Mouse (Mus musculus) fat pad, adult 2 months (tissue): ENCODE results near the gene Sde2.
A peak's percentile ranks its signal among the peaks of the same experiment; 100 is the strongest.
"Not testable (repeated sequence)": the region's sequence is repeated elsewhere in the genome, so short reads cannot be mapped to it uniquely, and the experiment has no call there.

Experiments
- DNase-seq: peaks from one replicate; pipeline ENCODE4 v3.0.0-alpha.2; 2011; ENCODE audit warnings: low read depth, low spot score; ENCODE audit errors: extremely low read depth

Sde2 gene

GRCm38 (mm10) chr1:180881768-180882167, 30.8 kb downstream of the Sde2 start:
- no peak for DNase-seq

- no peak for DNase-seq
These were observed 32.8 kb downstream of the Sde2 start for GRCm38 (mm10) chr1:180883731-180884130.

GRCm38 (mm10) chr1:180884484-180884883, 33.6 kb downstream of the Sde2 start:
- DNase-seq: no peak

DNA sequence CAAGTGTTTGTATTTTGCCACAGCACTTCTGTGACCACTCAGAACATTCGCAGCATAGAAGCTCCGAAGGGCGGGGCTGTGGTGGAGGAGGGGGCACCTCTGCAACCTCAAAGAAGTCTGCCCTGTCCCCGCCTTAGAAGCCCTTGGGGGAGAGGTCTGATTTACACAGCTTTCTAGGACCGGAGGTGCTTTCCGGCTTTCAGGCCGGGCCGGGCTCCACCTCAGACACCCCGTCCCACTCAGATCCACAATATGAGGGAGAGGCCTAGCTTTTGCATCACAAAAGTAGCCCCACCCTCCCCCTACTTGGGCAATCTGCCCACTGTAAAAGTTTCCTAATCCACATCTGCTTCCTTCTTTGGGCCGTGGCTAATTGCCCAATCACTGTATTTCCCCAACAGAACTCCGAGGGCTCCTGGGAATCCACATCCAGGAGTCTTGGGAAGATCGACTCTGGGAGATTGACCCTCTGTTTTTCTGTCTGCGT, 37.7 kb downstream of the Sde2 start:
- DNase-seq: peak; percentile 21

DNA sequence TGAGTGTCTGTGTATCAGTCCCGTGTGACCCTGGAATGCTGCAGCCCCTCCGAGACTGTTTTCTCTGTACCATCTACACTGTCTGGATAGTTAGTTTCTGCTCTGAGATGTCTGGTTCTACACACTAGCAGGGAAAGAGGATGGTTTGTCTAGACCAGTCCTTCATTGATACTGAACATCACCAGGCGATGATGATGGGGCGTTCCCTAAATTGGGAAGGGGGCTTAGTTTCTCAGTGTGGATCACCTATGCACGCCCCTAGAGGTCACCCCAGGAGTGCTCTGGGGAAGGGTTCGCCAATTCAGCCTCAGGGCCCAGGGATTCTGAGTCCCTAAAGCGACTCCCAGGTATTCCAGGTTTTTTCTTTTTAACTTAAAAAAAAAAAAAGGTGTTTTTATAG, 38.2 kb downstream of the Sde2 start:
- no peak for DNase-seq

DNA sequence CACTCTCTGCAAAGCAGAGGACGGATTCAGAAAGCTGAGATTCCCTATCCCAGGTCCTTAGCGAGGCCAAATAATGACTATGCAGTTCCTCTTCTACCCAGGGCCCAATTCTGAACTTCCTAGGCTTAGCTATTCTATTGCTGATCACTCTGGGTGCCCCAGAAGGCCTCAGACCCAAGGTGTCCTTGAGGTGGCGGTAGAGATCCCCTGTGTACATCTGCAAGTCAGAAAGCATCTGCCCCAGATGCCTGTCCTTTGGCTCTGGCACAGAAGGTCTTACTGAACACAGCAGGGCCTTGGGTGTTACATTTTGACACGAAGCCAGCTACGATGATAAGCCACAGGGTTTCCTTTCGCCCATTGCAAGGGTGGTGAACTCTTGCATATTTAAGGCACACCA, 38.9 kb downstream of the Sde2 start:
- DNase-seq: no peak

DNA sequence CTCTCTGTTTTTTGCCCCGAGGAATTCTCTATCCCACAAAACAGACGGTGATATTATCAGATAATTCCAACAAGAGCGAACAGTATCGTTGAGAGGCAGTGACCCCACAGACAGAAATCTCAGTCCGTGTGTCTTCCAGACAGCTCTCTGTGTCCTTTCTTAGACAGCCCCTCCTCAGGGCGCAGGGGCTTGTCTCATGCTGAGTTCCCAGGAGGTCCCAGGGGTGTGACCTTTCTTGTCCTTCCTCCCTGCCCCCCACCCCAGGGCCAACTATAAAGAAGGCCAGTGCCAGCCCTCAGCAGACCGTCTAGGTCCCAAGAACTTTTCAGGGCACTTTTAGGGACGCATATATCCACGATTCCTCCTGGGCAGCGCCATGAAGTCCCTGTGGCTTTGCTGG, 41.9 kb downstream of the Sde2 start, which contains the start of gene Lefty2:
Gene Lefty2, plus strand, starts transcription at position 301 of the 400 bp plus-strand sequence.
- DNase-seq: no peak

DNA sequence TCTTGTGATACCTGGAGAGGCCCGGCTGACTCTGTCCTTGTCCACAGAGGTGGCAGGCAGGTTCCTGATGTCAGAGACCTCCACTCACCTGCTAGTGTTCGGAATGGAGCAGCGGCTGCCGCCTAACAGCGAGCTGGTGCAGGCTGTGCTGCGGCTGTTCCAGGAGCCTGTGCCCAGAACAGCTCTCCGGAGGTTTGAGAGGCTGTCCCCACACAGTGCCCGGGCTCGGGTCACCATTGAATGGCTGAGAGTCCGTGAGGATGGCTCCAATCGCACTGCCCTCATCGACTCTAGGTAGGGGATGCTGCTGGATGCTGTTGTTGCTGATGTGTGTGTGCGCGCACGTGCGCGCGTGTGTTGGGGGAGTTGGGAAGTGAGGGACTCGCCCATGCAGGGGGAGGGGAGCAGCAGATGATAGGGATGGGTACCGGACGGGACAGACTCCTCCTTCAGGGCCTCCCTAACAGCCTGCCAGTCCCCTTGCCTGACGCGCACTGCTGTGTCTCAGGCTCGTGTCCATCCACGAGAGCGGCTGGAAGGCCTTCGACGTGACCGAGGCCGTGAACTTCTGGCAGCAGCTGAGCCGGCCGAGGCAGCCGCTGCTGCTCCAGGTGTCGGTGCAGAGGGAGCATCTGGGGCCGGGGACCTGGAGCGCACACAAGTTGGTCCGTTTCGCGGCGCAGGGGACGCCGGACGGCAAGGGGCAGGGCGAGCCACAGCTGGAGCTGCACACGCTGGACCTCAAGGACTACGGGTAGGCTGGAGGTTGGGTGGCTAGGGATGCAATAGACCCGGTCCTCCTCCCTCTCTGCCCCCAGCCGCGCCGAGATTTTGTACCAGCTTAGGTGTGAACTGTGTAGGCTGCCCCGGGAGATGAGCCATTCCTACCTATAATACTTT, 43.4 kb downstream of the Sde2 start:
- DNase-seq: not testable (repeated sequence)

DNA sequence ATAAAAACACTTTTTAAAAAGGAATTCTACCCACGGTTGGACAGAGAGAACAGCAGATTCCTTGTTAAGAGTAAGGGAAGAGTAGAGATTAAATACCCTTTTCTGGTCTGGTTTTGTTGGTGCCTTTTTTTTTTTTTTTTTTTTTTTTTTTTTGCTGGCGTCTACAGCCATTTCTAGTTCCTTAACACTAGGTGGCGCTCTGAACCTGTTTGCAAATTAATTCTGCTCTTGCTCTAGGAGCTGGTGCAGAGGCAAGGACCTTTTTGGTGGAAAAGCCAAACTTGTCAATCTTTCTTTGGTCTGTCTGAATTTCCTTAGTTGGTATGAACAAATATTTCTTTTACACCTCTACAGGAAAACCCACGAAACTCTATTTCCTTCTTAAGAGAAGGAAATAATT, 50.2 kb downstream of the Sde2 start:
- no peak for DNase-seq

- no peak for DNase-seq
These were observed 52.0 kb downstream of the Sde2 start for GRCm38 (mm10) chr1:180902915-180903314.

DNA sequence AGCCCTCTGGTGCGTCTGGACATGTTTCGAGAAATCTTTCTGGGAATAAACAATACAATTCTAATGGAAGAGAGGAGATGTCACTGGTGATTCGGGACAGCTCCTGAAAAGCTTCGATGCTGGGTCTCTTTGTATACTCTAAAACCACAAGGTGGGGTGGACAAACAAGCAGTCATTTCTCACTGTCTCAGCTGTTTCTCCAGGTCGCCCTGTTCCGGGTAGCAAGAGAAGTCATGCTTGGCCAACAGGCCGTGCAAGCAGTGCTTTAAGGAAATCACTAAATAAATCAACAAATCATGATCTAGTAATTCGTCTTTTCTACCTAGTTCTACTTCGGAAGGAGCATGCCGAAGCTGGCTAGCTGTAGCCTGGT, 52.7 kb downstream of the Sde2 start:
- no peak for DNase-seq

GRCm38 (mm10) chr1:180904039-180904814, 53.3 kb downstream of the Sde2 start, which contains the start of gene Pycr2:
TSS of gene Pycr2 (plus strand) at chr1:180904293.
- peak; percentile 34 for DNase-seq

- DNase-seq: no peak
These were observed 53.8 kb downstream of the Sde2 start for GRCm38 (mm10) chr1:180904815-180905080.

DNA sequence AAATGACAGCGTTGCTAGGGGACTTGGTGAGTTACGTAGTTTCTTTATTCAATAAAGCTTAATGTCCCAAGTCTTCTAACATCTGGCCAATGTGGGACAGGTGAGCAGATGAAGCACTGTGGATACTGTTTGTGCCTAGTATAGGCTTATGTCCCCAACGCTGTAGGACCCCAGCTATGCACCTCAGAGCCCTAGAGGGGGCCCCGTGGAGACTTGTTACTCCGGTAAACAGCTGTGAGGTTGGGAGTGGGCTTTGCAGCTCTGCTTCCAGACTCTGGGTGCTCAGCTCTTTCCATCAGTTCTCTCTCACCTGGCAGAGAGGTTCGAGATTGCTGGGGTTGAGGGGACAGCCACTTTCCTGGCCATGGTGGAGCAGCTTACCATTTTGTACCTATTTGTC, 54.4 kb downstream of the Sde2 start:
- no peak for DNase-seq

- DNase-seq: no peak
These were observed 54.9 kb downstream of the Sde2 start for GRCm38 (mm10) chr1:180905876-180906275.

- no peak for DNase-seq
These were observed 55.7 kb downstream of the Sde2 start for GRCm38 (mm10) chr1:180906461-180907147.

DNA sequence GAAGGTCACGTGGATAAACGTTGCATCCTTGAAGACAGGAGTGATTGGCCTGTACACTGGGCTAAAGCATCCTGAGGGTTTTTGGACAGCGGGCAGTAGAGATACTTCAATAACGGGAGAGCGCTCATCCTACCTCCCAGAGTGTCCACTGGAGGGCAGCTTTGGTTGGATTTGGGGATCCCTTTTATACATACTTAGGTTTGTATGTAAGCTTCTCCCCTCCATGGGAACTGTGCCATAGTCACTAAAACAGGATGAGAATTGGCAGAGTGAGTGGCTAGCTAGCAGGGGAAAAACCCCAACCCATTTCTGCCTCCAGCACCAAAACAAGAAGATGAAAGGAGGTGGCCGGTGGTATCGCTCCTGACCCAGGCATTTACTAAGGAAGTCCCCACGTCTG, 60.2 kb downstream of the Sde2 start:
- no peak for DNase-seq

DNA sequence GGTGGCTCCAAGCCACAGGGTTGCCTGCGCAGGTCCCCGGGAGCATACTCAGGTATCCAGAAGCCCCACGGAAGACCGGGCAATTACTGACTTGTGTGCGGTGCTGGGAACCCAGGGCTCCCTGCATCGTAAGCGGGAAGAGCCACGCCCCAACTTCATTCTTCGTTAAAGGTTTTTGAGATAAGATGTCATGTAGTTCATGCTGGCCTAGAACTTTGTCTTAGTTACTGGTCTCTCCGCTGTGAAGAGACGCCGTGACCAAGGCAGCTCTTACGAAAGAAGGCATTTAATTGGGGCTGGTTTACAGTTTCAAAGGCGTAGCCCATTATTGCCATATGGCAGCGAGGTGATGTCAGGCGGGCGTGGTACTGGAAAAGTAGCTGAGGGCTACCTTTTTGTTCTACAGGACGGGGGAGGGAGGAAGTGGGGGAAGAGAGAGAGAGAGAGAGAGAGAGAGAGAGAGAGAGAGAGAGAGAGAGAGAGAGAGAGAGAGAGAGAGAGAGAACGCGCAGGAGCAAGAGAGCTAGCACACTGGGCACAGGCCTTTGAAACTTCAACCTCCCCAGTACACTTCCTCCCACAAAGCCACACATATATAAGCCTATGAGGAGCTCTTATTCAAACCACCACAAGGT, 60.8 kb downstream of the Sde2 start:
- DNase-seq: no peak

DNA sequence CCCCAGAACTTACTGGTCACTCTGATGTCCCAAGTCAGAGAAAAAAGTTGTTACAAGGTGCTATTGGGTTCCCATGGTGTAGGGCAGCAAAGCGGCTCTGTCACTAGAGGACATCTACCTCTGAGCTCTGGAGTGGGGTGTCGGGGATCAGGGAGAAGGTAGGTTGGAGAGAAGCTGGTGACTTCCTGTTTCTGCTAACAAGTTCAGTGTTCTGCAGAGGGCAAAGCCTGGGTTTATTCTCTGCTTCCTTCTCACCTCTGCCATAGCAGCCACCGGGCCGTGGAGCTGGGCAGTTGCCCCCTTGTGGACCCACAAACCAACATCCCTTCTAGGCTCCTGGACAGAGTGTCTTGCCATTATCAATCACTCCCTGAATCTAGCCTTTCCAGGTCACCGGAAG, 61.9 kb downstream of the Sde2 start:
- no peak for DNase-seq

- DNase-seq: no peak
These were observed 62.9 kb downstream of the Sde2 start for GRCm38 (mm10) chr1:180913797-180914196.

GRCm38 (mm10) chr1:180916425-180916824, 65.5 kb downstream of the Sde2 start:
- DNase-seq: no peak
